Mouse (Mus musculus) hindbrain, embryonic 13.5 days (tissue): ENCODE results near the gene Mei1. TPM values are rescaled to one million over a fixed set of nuclear protein-coding genes. Genes with fewer than 3 reads are reported as not detected.
A peak's percentile ranks its signal among the peaks of the same experiment; 100 is the strongest.

Experiments
- ATAC-seq: fragments of 200-750 bp; cut with Nextera tagmentation; 2 replicates; pipeline ENCODE4 v1.8.0; 2017; ENCODE audit warnings: moderate TSS enrichment; ENCODE audit not compliant: low FRiP score
- H3K27ac ChIP-seq: fragments of 300-500 bp; sonication (generic); 2 replicates; pipeline ENCODE4 v1.5.1; 2015; ENCODE audit warnings: inconsistent platforms, mild to moderate bottlenecking, moderate library complexity
- H3K27me3 ChIP-seq: fragments of 300-500 bp; sonication (generic); 2 replicates; pipeline ENCODE4 v1.6.1; 2015; ENCODE audit warnings: mild to moderate bottlenecking, inconsistent platforms
- H3K36me3 ChIP-seq: fragments of 300-500 bp; sonication (generic); 2 replicates; pipeline ENCODE4 v1.6.1; 2015; ENCODE audit warnings: mild to moderate bottlenecking, inconsistent platforms
- H3K4me1 ChIP-seq: fragments of 300-500 bp; sonication (generic); replicated peaks from 2 replicates; pipeline ENCODE4 v1.6.1; 2015; ENCODE audit warnings: inconsistent platforms
- H3K4me2 ChIP-seq: fragments of 300-500 bp; sonication (generic); 2 replicates; pipeline ENCODE4 v1.6.1; 2015; ENCODE audit warnings: inconsistent platforms, mild to moderate bottlenecking, moderate library complexity
- H3K4me3 ChIP-seq: fragments of 300-500 bp; sonication (generic); 2 replicates; pipeline ENCODE4 v1.5.1; 2015; ENCODE audit warnings: mild to moderate bottlenecking, inconsistent platforms
- H3K9ac ChIP-seq: fragments of 300-500 bp; sonication (generic); 2 replicates; pipeline ENCODE4 v1.6.1; 2015; ENCODE audit warnings: mild to moderate bottlenecking, inconsistent platforms
- H3K9me3 ChIP-seq: fragments of 300-500 bp; sonication (generic); 2 replicates; pipeline ENCODE4 v1.6.1; 2016; ENCODE audit warnings: inconsistent platforms
- WGBS: fragments of 180-500 bp; shearing (Covaris S2); methylation state at CpG from one replicate; pipeline ENCODE4 v1.1.7; 2015; 5-methylcytosine and 5-hydroxymethylcytosine counted together
- polyA plus RNA-seq: library from polyadenylated mRNA; unstranded; fragments of >200 nt; fragmentation: Nextera tagmentation; extraction: Ambion mirVana; gene quantifications from 2 replicates; pipeline ENCODE4 v1.2.1, GENCODE M21; 2015

Gene Mei1
- polyA plus RNA-seq, 1 experiment from 2014 or later, result 0.05 TPM

- ATAC-seq, result peak; percentile 91
- H3K9ac ChIP-seq, result peak within 1 kb of the TSS; percentile 97
- H3K27ac ChIP-seq, result peak within 1 kb of the TSS; percentile 89
- H3K9me3 ChIP-seq, result no peaks in the 10 kb centered on the region
- H3K4me3 ChIP-seq, result peak within 1 kb of the TSS; percentile 99
- peaks cover 11% of the 10 kb centered on the region; the same call in 1 of the 2 replicates for H3K27me3 ChIP-seq
- peaks cover 28% of the 10 kb centered on the region for H3K4me1 ChIP-seq
- WGBS, result under 1% methylated on average over 72 of the region's 74 CpGs
- peak within 1 kb of the TSS; percentile 99 for H3K4me2 ChIP-seq
- H3K36me3 ChIP-seq, result peaks cover 13% of the 10 kb centered on the region
Measured at GRCm38 (mm10) chr15:82047080-82047883, 22.5 kb upstream of the Mei1 start, which contains the start of gene Snu13. Snu13 (minus strand) TSS chr15:82047598.

GRCm38 (mm10) chr15:82052544-82052943 is 17.3 kb upstream of the Mei1 start:
- Histone ChIP-seq H3K4me1 (peaks cover 5% of the 10 kb centered on the region; the same call in 1 of the 2 replicates), H3K9ac (no peak overlapping the region), H3K4me2 (no peak overlapping the region), H3K27me3 (peaks cover 24% of the 10 kb centered on the region; the same call in 1 of the 2 replicates), H3K36me3 (no peaks in the 10 kb centered on the region), H3K4me3 (no peak overlapping the region), H3K9me3 (no peaks in the 10 kb centered on the region), H3K27ac (no peak overlapping the region)
- ATAC-seq, result no peak
- 77% methylated on average over 5 of the region's 5 CpGs for WGBS

GRCm38 (mm10) chr15:82058719-82059201 is 11.0 kb upstream of the Mei1 start, which contains the start of gene 4930407I10Rik:
4930407I10Rik (plus strand) TSS chr15:82059151.
- no peaks in the 10 kb centered on the region for H3K4me1 ChIP-seq
- no peak within 1 kb of the TSS for H3K9ac ChIP-seq
- ATAC-seq, result no peak
- peaks cover 26% of the 10 kb centered on the region for H3K27me3 ChIP-seq
- H3K4me3 ChIP-seq, result no peak within 1 kb of the TSS
- 86% methylated on average over 1 of the region's 1 CpGs for WGBS
- H3K27ac ChIP-seq, result no peak within 1 kb of the TSS
- H3K36me3 ChIP-seq, result no peaks in the 10 kb centered on the region
- no peak within 1 kb of the TSS for H3K4me2 ChIP-seq
- no peaks in the 10 kb centered on the region for H3K9me3 ChIP-seq

GRCm38 (mm10) chr15:82063909-82064308 is 5.9 kb upstream of the Mei1 start:
- H3K9me3 ChIP-seq, result no peaks in the 10 kb centered on the region
- no peaks in the 10 kb centered on the region for H3K4me1 ChIP-seq
- no peak overlapping the region for H3K27ac ChIP-seq
- H3K4me3 ChIP-seq, result no peak overlapping the region
- 0 out of 2 replicates have a peak overlapping the region, but pooled peaks have one; percentile 39 for H3K9ac ChIP-seq
- no peaks in the 10 kb centered on the region for H3K36me3 ChIP-seq
- no peak for ATAC-seq
- H3K4me2 ChIP-seq, result no peak overlapping the region
- peaks cover 59% of the 10 kb centered on the region for H3K27me3 ChIP-seq
- WGBS, result 75% methylated on average over 14 of the region's 14 CpGs

GRCm38 (mm10) chr15:82065511-82065910 is 4.3 kb upstream of the Mei1 start:
- no peak overlapping the region for H3K27ac ChIP-seq
- H3K27me3 ChIP-seq, result peaks cover 69% of the 10 kb centered on the region
- H3K9ac ChIP-seq, result 0 out of 2 replicates have a peak overlapping the region, but pooled peaks have one; percentile 29
- no peak for ATAC-seq
- H3K4me2 ChIP-seq, result no peak overlapping the region
- 16% methylated on average over 7 of the region's 7 CpGs for WGBS
- H3K9me3 ChIP-seq, result no peaks in the 10 kb centered on the region
- H3K4me1 ChIP-seq, result peaks cover 6% of the 10 kb centered on the region; the same call in 1 of the 2 replicates
- H3K4me3 ChIP-seq, result no peak overlapping the region
- no peaks in the 10 kb centered on the region for H3K36me3 ChIP-seq

- WGBS, result 91% methylated on average over 26 of the region's 26 CpGs
- ATAC-seq, result no peak
- H3K9ac ChIP-seq, result no peak overlapping the region
- no peaks in the 10 kb centered on the region for H3K36me3 ChIP-seq
- no peaks in the 10 kb centered on the region for H3K9me3 ChIP-seq
- H3K4me3 ChIP-seq, result no peak overlapping the region
- no peak overlapping the region for H3K4me2 ChIP-seq
- no peak overlapping the region for H3K27ac ChIP-seq
- peaks cover 50% of the 10 kb centered on the region for H3K27me3 ChIP-seq
- peaks cover 6% of the 10 kb centered on the region; the same call in 1 of the 2 replicates for H3K4me1 ChIP-seq
Measured at GRCm38 (mm10) chr15:82071816-82072469, 2.1 kb downstream of the Mei1 start.

GRCm38 (mm10) chr15:82073490-82073889 is 3.7 kb downstream of the Mei1 start:
- ATAC-seq, result no peak
- Histone ChIP-seq H3K27ac (no peak overlapping the region), H3K9ac (no peak overlapping the region), H3K4me1 (peaks cover 6% of the 10 kb centered on the region; the same call in 1 of the 2 replicates), H3K4me3 (no peak overlapping the region), H3K36me3 (no peaks in the 10 kb centered on the region), H3K4me2 (no peak overlapping the region), H3K27me3 (peaks cover 40% of the 10 kb centered on the region), H3K9me3 (no peaks in the 10 kb centered on the region)
- WGBS, result 93% methylated on average over 7 of the region's 7 CpGs

GRCm38 (mm10) chr15:82079883-82080282 is 10.1 kb downstream of the Mei1 start:
- WGBS, result 70% methylated on average over 10 of the region's 10 CpGs
- H3K27me3 ChIP-seq, result no peaks in the 10 kb centered on the region

GRCm38 (mm10) chr15:82081161-82081560 is 11.4 kb downstream of the Mei1 start:
- Histone ChIP-seq H3K9ac (no peak overlapping the region), H3K27ac (no peak overlapping the region), H3K4me2 (no peak overlapping the region), H3K36me3 (no peaks in the 10 kb centered on the region), H3K27me3 (peaks cover 3% of the 10 kb centered on the region; the same call in 1 of the 2 replicates), H3K9me3 (no peaks in the 10 kb centered on the region), H3K4me1 (no peaks in the 10 kb centered on the region), H3K4me3 (no peak overlapping the region)
- no peak for ATAC-seq
- 37% methylated on average over 7 of the region's 7 CpGs for WGBS

More at GRCm38 (mm10) chr15:82079883-82080282, 10.1 kb downstream of the Mei1 start:
- H3K4me2 ChIP-seq, result no peak overlapping the region
- H3K9me3 ChIP-seq, result no peaks in the 10 kb centered on the region
- no peaks in the 10 kb centered on the region for H3K36me3 ChIP-seq
- H3K4me1 ChIP-seq, result no peaks in the 10 kb centered on the region
- H3K27ac ChIP-seq, result no peak overlapping the region
- no peak for ATAC-seq
- H3K9ac ChIP-seq, result no peak overlapping the region
- H3K4me3 ChIP-seq, result no peak overlapping the region

- H3K4me3 ChIP-seq, result no peak overlapping the region
- H3K4me1 ChIP-seq, result 0 out of 2 replicates have a peak, but pooled peaks cover 2% of the 10 kb centered on the region
- H3K9me3 ChIP-seq, result no peaks in the 10 kb centered on the region
- peaks cover 7% of the 10 kb centered on the region; the same call in 1 of the 2 replicates for H3K27me3 ChIP-seq
- no peak overlapping the region for H3K27ac ChIP-seq
- WGBS, result 84% methylated on average over 9 of the region's 9 CpGs
- H3K4me2 ChIP-seq, result no peak overlapping the region
- ATAC-seq, result no peak
- no peak overlapping the region for H3K9ac ChIP-seq
- H3K36me3 ChIP-seq, result no peaks in the 10 kb centered on the region
Measured at GRCm38 (mm10) chr15:82085606-82086005, 15.8 kb downstream of the Mei1 start.

- Histone ChIP-seq H3K36me3 (no peaks in the 10 kb centered on the region), H3K27ac (no peak overlapping the region), H3K9ac (no peak overlapping the region), H3K27me3 (peaks cover 7% of the 10 kb centered on the region; the same call in 1 of the 2 replicates), H3K9me3 (no peaks in the 10 kb centered on the region), H3K4me2 (no peak overlapping the region), H3K4me3 (no peak overlapping the region), H3K4me1 (0 out of 2 replicates have a peak, but pooled peaks cover 2% of the 10 kb centered on the region)
- no peak for ATAC-seq
- 81% methylated on average over 12 of the region's 12 CpGs for WGBS
Measured at GRCm38 (mm10) chr15:82086131-82086530, 16.3 kb downstream of the Mei1 start.

GRCm38 (mm10) chr15:82087266-82087665 is 17.5 kb downstream of the Mei1 start:
- WGBS, result 9% methylated on average over 10 of the region's 10 CpGs
- H3K4me3 ChIP-seq, result no peak overlapping the region
- peaks cover 7% of the 10 kb centered on the region; the same call in 1 of the 2 replicates for H3K27me3 ChIP-seq
- H3K4me1 ChIP-seq, result 0 out of 2 replicates have a peak, but pooled peaks cover 2% of the 10 kb centered on the region
- no peaks in the 10 kb centered on the region for H3K36me3 ChIP-seq
- no peak overlapping the region for H3K4me2 ChIP-seq
- H3K9ac ChIP-seq, result no peak overlapping the region
- no peak for ATAC-seq
- H3K27ac ChIP-seq, result no peak overlapping the region
- H3K9me3 ChIP-seq, result no peaks in the 10 kb centered on the region
